Mouse (Mus musculus): ENCODE measurements at regions not wholly inside any gene's neighbourhood (a gene's known extent, or its start where the extent isn't known, plus 50 kb on each side); places are given as distances from the start of the nearest gene placed in this dataset.

DNA sequence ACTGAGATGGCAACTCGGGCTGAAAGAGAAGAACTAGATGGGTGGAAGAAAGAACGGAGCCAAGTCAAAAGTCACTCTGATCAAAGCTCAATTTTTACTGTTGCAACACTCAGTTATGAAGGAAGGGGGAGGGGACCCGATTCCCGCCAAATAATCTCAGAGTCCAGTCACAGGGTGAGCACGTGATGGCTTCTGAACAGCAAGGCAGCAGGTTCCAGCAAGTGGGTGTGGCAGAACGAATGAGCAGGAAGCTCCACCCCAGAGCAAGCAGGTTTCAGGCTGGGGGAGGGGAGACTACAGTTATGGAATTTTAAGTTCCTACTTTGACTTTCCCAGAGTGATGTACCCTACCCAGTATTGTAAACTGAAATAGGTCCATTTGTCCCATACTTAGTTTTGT lies 2207.0 kb upstream of the Cdh20 start:
- DNase-seq (ENCODE audit: low read depth, low spot score): peak; percentile 5
